Mouse (Mus musculus) lung, postnatal 25 days (tissue): ENCODE results near the gene Upk3a.

Source experiments
- DNase-seq: peaks from one replicate; pipeline ENCODE4 v3.0.0; 2022; ENCODE audit warnings: low spot score

The Upk3a gene

GRCm38 (mm10) chr15:85016951-85017664 is at the start of gene Upk3a:
TSS of gene Upk3a (plus strand) at chr15:85017141.
- peak; percentile 72 for DNase-seq

GRCm38 (mm10) chr15:84968534-84968933 is 48.4 kb upstream of the Upk3a start:
- DNase-seq: no peak

DNA sequence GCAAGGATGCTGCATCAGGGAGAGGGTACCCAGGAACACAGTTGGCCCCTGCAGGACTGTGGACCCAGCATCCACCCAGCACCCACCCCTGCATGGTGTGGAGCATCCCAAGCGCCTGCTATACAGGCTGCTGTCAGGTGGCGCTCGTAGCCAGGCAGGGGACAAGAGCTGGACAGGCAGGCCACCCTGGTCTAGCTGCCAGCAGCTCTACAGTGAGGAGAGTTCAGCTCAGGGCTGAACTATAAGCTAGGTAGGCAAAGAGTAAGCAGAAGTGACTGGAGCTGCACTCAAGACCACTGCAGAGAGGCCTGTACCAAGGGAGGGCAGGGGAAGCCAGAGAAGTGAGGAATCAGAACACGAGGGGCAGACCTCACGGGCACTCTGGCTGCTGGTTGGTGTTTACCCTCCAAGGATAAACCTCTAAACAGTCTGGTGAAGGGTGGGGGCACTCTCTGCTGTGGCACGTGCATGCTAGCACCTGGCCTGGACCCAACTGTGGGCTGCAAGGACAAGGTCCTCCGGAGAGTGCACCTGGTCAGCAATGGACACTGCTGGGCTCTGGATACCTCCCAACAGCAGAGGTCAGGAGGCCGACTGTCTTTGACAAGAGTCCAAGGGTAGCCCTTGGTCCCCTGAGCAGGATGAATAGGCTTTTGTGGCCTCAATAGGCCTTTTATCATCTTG is 43.9 kb upstream of the Upk3a start:
- no peak for DNase-seq

GRCm38 (mm10) chr15:84973544-84973871 is 43.4 kb upstream of the Upk3a start:
- no peak for DNase-seq

DNA sequence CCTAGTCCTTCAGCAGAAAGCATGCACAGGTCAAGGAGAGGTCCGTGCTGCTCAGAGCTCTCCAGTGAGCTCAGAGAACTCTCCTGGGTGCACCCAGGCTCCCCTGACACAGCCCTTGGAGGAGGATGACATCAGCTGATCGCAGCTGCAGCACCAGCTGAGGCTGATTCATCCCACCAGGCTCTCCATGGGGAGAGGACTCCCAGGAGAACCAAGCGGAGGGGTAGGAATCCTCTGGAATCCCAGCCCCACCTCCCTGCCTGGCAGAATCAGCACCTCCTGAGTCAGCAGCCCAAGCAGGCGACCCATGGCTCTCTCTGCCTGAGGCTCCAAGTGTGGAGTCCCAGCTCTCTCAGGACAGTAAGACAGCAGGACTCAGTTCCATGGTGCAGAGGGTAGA is 41.2 kb upstream of the Upk3a start:
- DNase-seq: no peak

GRCm38 (mm10) chr15:84981609-84982313 is 35.2 kb upstream of the Upk3a start:
- no peak for DNase-seq

DNA sequence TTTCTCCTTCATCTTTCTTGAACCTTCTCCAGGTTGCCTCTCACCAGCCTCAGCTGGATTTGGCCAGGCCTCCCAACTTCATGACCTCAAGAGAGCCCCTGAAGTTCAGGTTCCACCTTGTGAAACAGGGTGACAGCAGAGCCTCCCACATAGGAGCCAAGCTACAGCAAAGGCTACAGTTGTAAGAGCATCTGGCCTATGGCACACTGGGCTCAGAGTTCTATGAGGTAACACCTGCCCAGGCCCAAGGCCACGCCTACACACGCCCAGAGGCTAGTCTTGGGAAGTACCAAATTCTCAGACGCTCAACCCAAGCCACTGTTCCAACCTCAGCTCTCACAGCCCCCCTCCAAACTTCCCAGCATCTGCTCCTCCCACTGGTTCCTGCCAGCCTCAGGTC is 34.1 kb upstream of the Upk3a start:
- DNase-seq: no peak

- DNase-seq: no peak
Measured at GRCm38 (mm10) chr15:84983721-84984120, 33.2 kb upstream of the Upk3a start.

GRCm38 (mm10) chr15:84985516-84986160 is 31.3 kb upstream of the Upk3a start:
- DNase-seq: no peak

- DNase-seq: no peak
Measured at GRCm38 (mm10) chr15:84986171-84987019, 30.5 kb upstream of the Upk3a start.

- no peak for DNase-seq
Measured at GRCm38 (mm10) chr15:84987020-84987815, 29.7 kb upstream of the Upk3a start.

DNA sequence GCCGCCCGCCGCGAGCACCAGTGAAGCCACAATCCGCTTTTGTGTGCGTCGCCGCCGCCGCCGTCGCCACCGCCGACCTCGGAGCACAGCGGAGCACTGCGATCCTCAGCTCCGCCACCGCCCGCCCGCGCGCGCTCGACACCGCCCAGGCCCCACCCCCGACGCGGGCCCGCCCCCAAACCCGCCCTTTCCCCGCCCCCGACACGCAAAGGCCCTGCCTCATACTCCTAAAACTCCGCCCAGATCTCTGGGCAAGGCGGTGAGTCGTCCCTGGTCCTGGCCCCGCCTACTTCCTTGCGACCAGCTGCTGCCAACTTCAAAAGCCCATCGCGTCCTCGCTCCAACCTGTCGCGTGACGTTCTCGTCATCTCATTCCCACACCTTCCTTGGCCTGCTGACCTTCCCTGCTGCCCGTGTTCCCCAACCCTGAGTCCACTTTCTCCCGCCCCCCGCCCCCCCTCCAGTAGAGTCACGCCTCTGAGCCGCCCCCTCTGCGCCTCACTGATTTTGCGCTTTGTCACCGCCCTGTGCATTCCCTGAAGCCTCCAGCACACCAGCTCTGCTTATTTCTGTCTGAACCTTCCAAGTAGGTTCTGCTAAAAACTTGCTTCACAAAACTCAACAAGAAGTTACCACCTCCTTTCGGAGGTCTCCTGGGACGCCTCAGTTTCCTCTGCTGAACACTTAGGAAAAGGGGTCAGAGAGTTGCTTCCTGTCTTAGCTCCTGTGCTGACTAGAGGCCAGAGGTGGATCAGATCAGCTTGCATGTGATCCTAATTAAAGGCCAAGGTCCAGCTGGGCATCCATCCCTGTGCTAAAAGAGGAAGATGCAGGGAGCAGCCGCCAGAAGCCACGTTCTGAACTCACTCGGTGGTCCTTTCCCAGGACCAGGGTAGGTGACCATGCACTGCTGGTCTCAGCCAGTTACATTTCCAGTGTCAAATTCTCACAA is 28.8 kb upstream of the Upk3a start, which contains the start of gene 5031439G07Rik:
TSS of gene 5031439G07Rik (minus strand) at position 678 of the 952 bp plus-strand sequence.
- DNase-seq: peak; percentile 95

DNA sequence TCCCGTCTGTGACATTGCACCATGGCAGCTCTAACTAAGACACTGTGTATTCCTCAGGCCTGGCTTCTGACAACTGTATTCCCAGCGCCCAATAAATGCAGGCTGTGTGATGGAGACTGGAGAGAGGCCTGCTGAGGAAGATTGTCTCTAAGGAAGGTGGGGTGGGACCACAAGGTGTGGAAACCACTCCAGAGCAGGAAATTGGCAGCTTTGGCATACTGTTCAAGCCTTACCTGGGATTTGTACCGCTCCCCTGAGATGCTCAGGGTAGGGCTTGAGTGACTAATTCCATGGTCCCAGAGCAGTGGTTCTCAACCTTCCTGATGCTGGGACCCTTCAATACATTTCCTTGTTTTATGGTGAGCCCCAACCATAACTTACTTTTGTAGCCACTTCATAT is 27.8 kb upstream of the Upk3a start:
- no peak for DNase-seq

DNA sequence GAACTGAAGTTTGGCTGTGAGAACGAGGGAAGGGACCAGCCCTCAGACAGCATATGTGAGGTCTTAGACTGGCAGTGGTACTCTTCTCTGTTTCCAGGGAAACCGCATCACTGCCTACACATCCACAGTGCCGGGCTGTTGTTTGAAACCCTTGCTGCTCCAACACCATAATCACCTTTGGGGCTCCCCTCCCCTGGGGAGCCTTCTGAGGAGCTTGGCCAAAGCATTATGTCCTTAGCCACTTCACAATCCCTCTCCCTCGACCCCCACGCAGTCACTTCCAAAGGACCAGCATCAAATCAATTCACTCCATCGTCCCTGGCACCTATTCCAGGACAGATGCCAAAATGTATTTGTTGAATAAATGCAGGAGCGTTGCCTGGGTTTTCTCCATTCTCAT is 27.2 kb upstream of the Upk3a start:
- DNase-seq: no peak

- no peak for DNase-seq
Measured at GRCm38 (mm10) chr15:84994498-84994897, 22.4 kb upstream of the Upk3a start.

GRCm38 (mm10) chr15:84995041-84995440 is 21.9 kb upstream of the Upk3a start:
- no peak for DNase-seq

DNA sequence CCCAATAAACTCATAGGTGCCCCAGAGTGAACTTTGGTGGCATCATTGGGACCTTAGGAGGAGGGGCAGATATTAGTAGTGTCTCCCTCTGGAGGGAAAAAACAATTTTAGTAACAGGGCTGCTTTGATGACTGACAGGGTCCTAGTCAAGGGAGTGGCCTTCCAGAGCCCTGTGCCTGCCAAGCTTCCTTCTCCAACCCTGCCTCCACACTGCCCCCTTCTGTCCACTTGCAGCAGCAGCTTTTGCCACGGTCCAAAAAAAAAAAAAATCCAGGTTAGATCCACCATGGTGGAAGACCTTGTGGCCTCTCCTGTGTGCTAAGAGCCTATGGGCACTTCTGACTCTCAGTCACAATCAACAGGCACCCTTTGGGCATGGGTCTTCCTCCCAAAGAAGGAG is 21.0 kb upstream of the Upk3a start:
- DNase-seq: peak; percentile 74

- no peak for DNase-seq
Measured at GRCm38 (mm10) chr15:84997768-84998454, 19.0 kb upstream of the Upk3a start.

DNA sequence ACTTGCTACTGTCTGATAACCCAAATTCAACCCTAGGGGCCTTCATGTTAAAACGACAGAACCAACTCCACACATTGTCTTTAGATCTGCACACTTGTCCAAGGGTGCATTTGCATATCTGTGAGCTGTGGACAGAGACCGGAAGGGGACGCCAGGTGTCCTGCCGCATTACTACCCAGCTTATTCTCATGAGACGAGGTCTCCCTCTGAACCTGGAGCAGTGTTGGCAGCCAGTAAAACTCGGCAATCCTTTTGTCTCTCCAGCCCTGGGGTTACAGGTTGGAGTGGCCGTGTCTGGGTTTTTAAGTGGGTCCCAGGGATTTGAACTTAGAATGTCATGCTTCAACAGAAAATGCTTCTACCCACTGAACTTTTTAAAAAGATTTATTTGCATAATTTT is 17.0 kb upstream of the Upk3a start:
- DNase-seq: no peak
